Mouse (Mus musculus): ENCODE measurements around the gene Tceanc.

GRCm38 (mm10) chrX:166453532-166453931 lies 64.8 kb downstream of the Tceanc start:
- TF ChIP-seq CTCF (IDR thresholded peaks at IDR 0.05; ENCODE audit: borderline replicate concordance, extremely low read depth, insufficient read depth, insufficient read length) (no peak), POLR2A (IDR thresholded peaks at IDR 0.05; ENCODE audit: borderline replicate concordance, extremely low read depth, insufficient read depth, insufficient read length, poor library complexity, severe bottlenecking) (no peak)
